Mouse (Mus musculus) CH12.LX (cell line): ENCODE measurements around the gene Zfp575. TPM values are rescaled to one million over a fixed set of nuclear protein-coding genes. Genes with fewer than 3 reads are reported as not detected.

Experiments
- DNase-seq: peaks from one replicate; pipeline ENCODE4 v3.0.0-alpha.2; 2013; ENCODE audit errors: extremely low read depth
- H3K27ac ChIP-seq: 2 replicates; pipeline ENCODE4 v1.5.1; 2012; ENCODE audit warnings: low read depth, mild to moderate bottlenecking, control low read depth, moderate library complexity; ENCODE audit not compliant: insufficient read depth
- H3K27me3 ChIP-seq: replicated peaks from 2 replicates; pipeline ENCODE3; 2012; ENCODE audit warnings: inconsistent platforms
- H3K36me3 ChIP-seq, 2 experiments: replicated peaks in 1 of 2; 2 replicates each; pipeline versions ENCODE3 to v1.6.1; 2012; ENCODE audit warnings: inconsistent platforms in 1 of 2, low read length in 1 of 2, mild to moderate bottlenecking in 1 of 2, mixed read lengths in 1 of 2, moderate library complexity in 1 of 2; ENCODE audit not compliant: control insufficient read depth in 1 of 2, insufficient read depth in 1 of 2
- H3K4me1 ChIP-seq, 2 experiments: 2 replicates each; pipeline ENCODE4 v1.6.1; 2012; ENCODE audit warnings: inconsistent platforms in 1 of 2, moderate library complexity in 1 of 2; ENCODE audit not compliant: insufficient read depth in 2 of 2, control insufficient read depth in 1 of 2
- H3K4me2 ChIP-seq: 2 replicates; pipeline ENCODE4 v1.6.1; 2012; ENCODE audit warnings: low read depth, mild to moderate bottlenecking, control low read depth; ENCODE audit not compliant: poor library complexity, insufficient read depth, severe bottlenecking
- H3K4me3 ChIP-seq, 3 experiments: fragments of 150-350 bp in 1 of 3; sonication (generic) in 1 of 3; replicated peaks in 1 of 3; 2 replicates each; pipeline versions ENCODE3 to v1.5.1; 2011 to 2012; ENCODE audit warnings: low read depth in 2 of 3, low read length in 2 of 3, mild to moderate bottlenecking in 2 of 3, moderate library complexity in 2 of 3, control low read depth in 1 of 3, improper control_type of control experiment in 1 of 3, inconsistent platforms in 1 of 3, mixed read lengths in 1 of 3; ENCODE audit not compliant: poor library complexity in 1 of 3
- H3K79me2 ChIP-seq: replicated peaks from 2 replicates; pipeline ENCODE4 v1.6.1; 2012; ENCODE audit warnings: mild to moderate bottlenecking, moderate library complexity; ENCODE audit not compliant: control insufficient read depth, poor library complexity, insufficient read depth, severe bottlenecking; ENCODE audit errors: extremely low read depth
- H3K9ac ChIP-seq: 2 replicates; pipeline ENCODE4 v1.6.1; 2012; ENCODE audit warnings: low read depth, mild to moderate bottlenecking, control low read depth, moderate library complexity; ENCODE audit not compliant: insufficient read depth
- H3K9me3 ChIP-seq: replicated peaks from 2 replicates; pipeline ENCODE3; 2012; ENCODE audit warnings: low read length, inconsistent platforms, mixed read lengths
- CHD1 ChIP-seq: IDR thresholded peaks from 2 replicates; pipeline ENCODE4 v1.6.1; 2012; ENCODE audit warnings: low read depth, low read length, improper control_type of control experiment, inconsistent platforms
- CHD2 ChIP-seq: IDR thresholded peaks from 2 replicates; pipeline ENCODE4 v1.6.1; 2011; ENCODE audit warnings: low read length, improper control_type of control experiment
- CTCF ChIP-seq, 2 experiments: IDR thresholded peaks in 1 of 2; conservative IDR thresholded peaks in 1 of 2; 2 replicates each; pipeline ENCODE4 v1.5.1; 2011 to 2012; ENCODE audit warnings: low read depth in 2 of 2, low read length in 2 of 2, improper control_type of control experiment in 1 of 2, inconsistent platforms in 1 of 2, mild to moderate bottlenecking in 1 of 2, moderate library complexity in 1 of 2
- E2F4 ChIP-seq: IDR thresholded peaks from 2 replicates; pipeline ENCODE4 v1.6.1; 2011; ENCODE audit warnings: low read depth, low read length, improper control_type of control experiment; ENCODE audit not compliant: insufficient replicate concordance
- ELF1 ChIP-seq: IDR thresholded peaks from 2 replicates; pipeline ENCODE4 v1.6.1; 2014; ENCODE audit warnings: low read depth, mild to moderate bottlenecking, inconsistent platforms, low read length, improper control_type of control experiment
- EP300 ChIP-seq: IDR thresholded peaks from 2 replicates; pipeline ENCODE4 v1.6.1; 2011; ENCODE audit warnings: low read length, improper control_type of control experiment
- ETS1 ChIP-seq: conservative IDR thresholded peaks from 2 replicates; pipeline ENCODE4 v1.6.1; 2012; ENCODE audit warnings: low read depth, mild to moderate bottlenecking, inconsistent platforms, low read length, improper control_type of control experiment, moderate library complexity
- HCFC1 ChIP-seq: IDR thresholded peaks from 2 replicates; pipeline ENCODE4 v1.6.1; 2012; ENCODE audit warnings: low read depth, mild to moderate bottlenecking, inconsistent platforms, low read length, improper control_type of control experiment
- IRF4 ChIP-seq: IDR thresholded peaks from 2 replicates; pipeline ENCODE4 v1.6.1; 2014; ENCODE audit warnings: low read depth, mild to moderate bottlenecking, inconsistent platforms, low read length, improper control_type of control experiment
- JUND ChIP-seq: conservative IDR thresholded peaks from 2 replicates; pipeline ENCODE4 v1.6.1; 2011; ENCODE audit warnings: low read depth, low read length, improper control_type of control experiment
- KAT2A ChIP-seq: IDR thresholded peaks from 2 replicates; pipeline ENCODE4 v1.6.1; 2012; ENCODE audit warnings: low read length, improper control_type of control experiment, inconsistent platforms; ENCODE audit not compliant: insufficient replicate concordance
- MAFK ChIP-seq: IDR thresholded peaks from 2 replicates; pipeline ENCODE4 v1.6.1; 2011; ENCODE audit warnings: low read length, improper control_type of control experiment; ENCODE audit not compliant: insufficient replicate concordance
- MAX ChIP-seq: IDR thresholded peaks from 2 replicates; pipeline ENCODE4 v1.6.1; 2011; ENCODE audit warnings: low read length, improper control_type of control experiment
- MAZ ChIP-seq: IDR thresholded peaks from 2 replicates; pipeline ENCODE4 v1.6.1; 2012; ENCODE audit warnings: low read depth, mild to moderate bottlenecking, inconsistent platforms, low read length, improper control_type of control experiment, moderate library complexity
- MEF2A ChIP-seq: IDR thresholded peaks from 2 replicates; pipeline ENCODE4 v1.6.1; 2014; ENCODE audit warnings: low read depth, mild to moderate bottlenecking, inconsistent platforms, low read length, improper control_type of control experiment, borderline replicate concordance
- MXI1 ChIP-seq: IDR thresholded peaks from 2 replicates; pipeline ENCODE4 v1.6.1; 2011; ENCODE audit warnings: mild to moderate bottlenecking, low read depth, low read length, improper control_type of control experiment
- NRF1 ChIP-seq: IDR thresholded peaks from 2 replicates; pipeline ENCODE4 v1.6.1; 2014; ENCODE audit warnings: low read depth, mild to moderate bottlenecking, inconsistent platforms, low read length, improper control_type of control experiment, moderate library complexity
- PAX5 ChIP-seq: IDR thresholded peaks from 2 replicates; pipeline ENCODE4 v1.6.1; 2012; ENCODE audit warnings: low read length, inconsistent platforms, mixed read lengths
- POLR2A ChIP-seq: IDR thresholded peaks from 2 replicates; pipeline ENCODE4 v1.6.1; 2011; ENCODE audit warnings: low read depth, mild to moderate bottlenecking, improper control_type of control experiment, low read length
- POLR2AphosphoS2 ChIP-seq: IDR thresholded peaks from 2 replicates; pipeline ENCODE4 v1.6.1; 2011; ENCODE audit warnings: low read depth, low read length, improper control_type of control experiment
- RAD21 ChIP-seq: IDR thresholded peaks from 2 replicates; pipeline ENCODE4 v1.6.1; 2011; ENCODE audit warnings: low read depth, mild to moderate bottlenecking, low read length, improper control_type of control experiment, moderate library complexity
- SIN3A ChIP-seq: IDR thresholded peaks from 2 replicates; pipeline ENCODE4 v1.6.1; 2012; ENCODE audit warnings: low read length, improper control_type of control experiment, inconsistent platforms
- SMC3 ChIP-seq: IDR thresholded peaks from 2 replicates; pipeline ENCODE4 v1.6.1; 2011; ENCODE audit warnings: low read depth, low read length, improper control_type of control experiment
- TBP ChIP-seq: conservative IDR thresholded peaks from 2 replicates; pipeline ENCODE4 v1.6.1; 2011; ENCODE audit warnings: low read depth, low read length, improper control_type of control experiment
- TCF12 ChIP-seq: IDR thresholded peaks from 2 replicates; pipeline ENCODE4 v1.6.1; 2014; ENCODE audit warnings: low read depth, mild to moderate bottlenecking, inconsistent platforms, low read length, improper control_type of control experiment
- USF1 ChIP-seq: IDR thresholded peaks from 2 replicates; pipeline ENCODE4 v1.6.1; 2014; ENCODE audit warnings: low read depth, mild to moderate bottlenecking, inconsistent platforms, low read length, improper control_type of control experiment
- ZC3H11A ChIP-seq: IDR thresholded peaks from 2 replicates; pipeline ENCODE4 v1.6.1; 2012; ENCODE audit warnings: low read depth, mild to moderate bottlenecking, inconsistent platforms, low read length, improper control_type of control experiment
- ZKSCAN1 ChIP-seq: IDR thresholded peaks from 2 replicates; pipeline ENCODE4 v1.6.1; 2012; ENCODE audit warnings: low read depth, inconsistent platforms, low read length, improper control_type of control experiment, borderline replicate concordance
- ZMIZ1 ChIP-seq: IDR thresholded peaks from 2 replicates; pipeline ENCODE4 v1.6.1; 2012; ENCODE audit warnings: low read depth, mild to moderate bottlenecking, inconsistent platforms, low read length, improper control_type of control experiment
- ZNF384 ChIP-seq: IDR thresholded peaks from 2 replicates; pipeline ENCODE4 v1.6.1; 2012; ENCODE audit warnings: low read depth, low read length, improper control_type of control experiment, inconsistent platforms
- dilution Hi-C: fragments of 300-500 bp; cut with MboI; formaldehyde crosslinking; loops from 2 replicates; pipeline ENCODE4 v1.14.3; 2020; ENCODE audit warnings: low sequenced_read_pairs; ENCODE audit not compliant: extremely low pct_unique_long_range_greater_than_20kb, extremely low pct_ligation_motif_present
- in situ Hi-C: fragments of 300-500 bp; cut with MboI; formaldehyde crosslinking; loops from 3 replicates; pipeline ENCODE4 v1.14.3; 2019; ENCODE audit warnings: low sequenced_read_pairs, low pct_ligation_motif_present, low pct_unique_long_range_greater_than_20kb, mixed read lengths
- polyA plus RNA-seq: library from polyadenylated mRNA; unstranded; fragments of >175 nt; gene quantifications from 2 replicates; pipeline ENCODE4 v1.2.1, GENCODE M21; 2012; ENCODE audit warnings: low read depth; ENCODE audit not compliant: insufficient read length
- total RNA-seq, 2 experiments: library from RNA; depleted of rRNA; stranded (reverse); fragments of 300-350 nt in 1 of 2; fragments of >200 nt in 1 of 2; gene quantifications; 2 replicates each; pipeline ENCODE4 v1.2.3; 2012 to 2014

The Zfp575 gene
- total and polyA plus RNA-seq, 3 experiments, result 0.09 to 0.81 (median 0.14) TPM

DNA sequence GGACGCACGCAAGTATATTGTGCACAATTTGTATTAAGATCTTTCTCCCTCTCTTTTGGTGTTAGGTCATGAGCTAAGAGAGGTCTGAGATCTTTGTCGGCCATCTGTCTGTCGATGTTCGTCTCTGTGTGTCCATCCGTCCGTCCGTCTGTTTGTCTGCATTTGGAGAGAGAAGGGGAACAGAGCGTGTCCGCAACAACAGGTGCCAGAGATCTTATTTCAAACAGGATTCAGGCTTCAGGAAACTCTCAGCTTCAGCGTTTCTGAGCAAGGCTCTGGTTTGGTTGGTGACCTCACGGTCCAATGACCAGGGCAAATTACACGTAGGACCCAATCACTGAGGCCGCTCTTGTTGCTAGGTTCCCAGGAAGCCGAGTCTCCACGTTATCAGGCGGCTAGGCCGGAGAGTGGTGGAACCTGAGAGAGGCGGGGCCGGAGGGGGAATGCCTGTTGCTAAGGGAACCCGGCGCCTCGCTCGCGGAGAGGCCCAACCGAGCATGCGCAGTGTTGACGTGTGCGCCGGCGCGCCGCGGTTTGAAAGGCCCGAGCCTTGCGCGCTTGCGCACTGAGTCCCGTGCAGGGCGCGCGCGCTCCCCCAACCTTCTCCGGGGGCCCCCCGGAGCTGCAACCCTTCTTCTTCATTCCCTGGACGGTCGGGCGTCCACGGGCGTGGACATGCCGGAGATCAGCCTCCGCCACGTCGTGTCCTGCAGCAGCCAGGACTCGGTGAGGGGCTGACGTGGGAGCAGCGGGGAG lies 40.6 kb downstream of the Zfp575 start (continued):
- TF ChIP-seq CTCF (conservative IDR thresholded peaks at IDR 0.05 in 1 of 2, IDR thresholded peaks at IDR 0.05 in 1 of 2; ENCODE audit: low read depth in 2 of 2, low read length in 2 of 2) (no peak), POLR2A (peak; percentile 72), SMC3 (no peak), HCFC1 (peak; percentile 85), CHD2 (no peak), EP300 (no peak), JUND (no peak), ZMIZ1 (no peak), PAX5 (no peak), ZNF384 (no peak), MAFK (no peak), ZKSCAN1 (no peak), TCF12 (no peak; the same call in none of the 2 replicates)

DNA sequence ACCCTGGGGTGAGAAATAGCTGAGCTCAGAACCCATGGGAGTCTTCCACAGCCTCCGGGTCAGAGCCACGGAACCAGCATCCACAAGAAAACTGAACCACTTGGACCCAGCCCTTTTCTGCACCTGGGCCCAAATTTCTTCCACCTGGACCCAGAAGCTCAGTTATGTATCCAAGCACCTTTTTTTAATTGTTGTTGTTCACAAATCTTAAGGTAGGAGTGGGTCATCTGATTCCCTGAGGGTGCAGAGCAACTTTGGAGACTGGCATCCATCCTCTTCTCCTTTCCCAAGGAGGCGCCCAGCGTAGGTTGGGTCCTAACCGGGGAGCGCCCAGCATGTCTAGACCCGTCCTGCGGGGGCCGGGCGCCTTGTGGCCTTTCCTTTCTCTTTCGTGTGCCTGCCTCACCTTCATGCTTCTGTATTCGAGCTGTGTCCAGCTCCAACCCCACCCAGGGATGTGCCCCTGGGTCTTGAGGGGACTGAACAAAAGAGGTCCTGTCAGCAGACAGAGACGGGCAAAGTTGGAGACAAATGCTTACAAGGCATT lies 41.3 kb downstream of the Zfp575 start, which contains the start of the genes Pinlyp and Xrcc1:
Gene Pinlyp (minus strand): TSS at position 51 of the 547 bp plus-strand sequence.
Gene Xrcc1 (plus strand): TSS at position 222 of the 547 bp plus-strand sequence.
- in situ Hi-C loops (no loop called here), dilution Hi-C loops (no loop called here)
- Histone ChIP-seq H3K4me2 (peak within 1 kb of the TSS; percentile 71), H3K9me3 (peaks cover 4% of the 10 kb centered on the region), H3K4me1 (peaks cover 3 to 45% of the 10 kb centered on the region in 2 experiments; a peak in 3 of 4 replicates), H3K79me2 (peaks cover 18% of the 10 kb centered on the region), H3K36me3 (peaks cover 16 to 35% of the 10 kb centered on the region in 2 experiments), H3K27me3 (no peaks in the 10 kb centered on the region), H3K27ac (peak within 1 kb of the TSS; percentile 89), H3K4me3 (peak within 1 kb of the TSS; percentile 70 to 97 (median 89)), H3K9ac (peak within 1 kb of the TSS; percentile 93)
- TF ChIP-seq CTCF (conservative IDR thresholded peaks at IDR 0.05 in 1 of 2, IDR thresholded peaks at IDR 0.05 in 1 of 2; ENCODE audit: low read depth in 2 of 2, low read length in 2 of 2) (no peak), MAFK (no peak), TBP (no peak), MEF2A (0 out of 2 replicates have a peak, but pooled peaks have one; percentile 10), MAX (no peak), KAT2A (no peak), EP300 (0 out of 2 replicates have a peak, but pooled peaks have one; percentile 34), NRF1 (no peak), ZMIZ1 (no peak), MXI1 (no peak), JUND (no peak), ELF1 (0 out of 2 replicates have a peak, but pooled peaks have one; percentile 15), PAX5 (no peak), IRF4 (peak; percentile 32; the same call in 1 of the 2 replicates), CHD2 (no peak), HCFC1 (no peak), ZNF384 (no peak), CHD1 (peak; percentile 83; the same call in 1 of the 2 replicates), E2F4 (no peak), MAZ (peak; percentile 53; the same call in 1 of the 2 replicates), SIN3A (no peak), POLR2A (peak; percentile 10; the same call in 1 of the 2 replicates), POLR2AphosphoS2 (no peak), RAD21 (no peak), ZKSCAN1 (no peak), ZC3H11A (no peak), USF1 (no peak), ETS1 (no peak)
- no peak for DNase-seq
